Mouse (Mus musculus): Measurements from ENCODE around the gene Sfta2. TPM values are rescaled to one million over a fixed set of nuclear protein-coding genes. Genes with fewer than 3 reads are reported as not detected.

The Sfta2 gene
- polyA plus RNA-seq, 2 experiments = not detected

DNA sequence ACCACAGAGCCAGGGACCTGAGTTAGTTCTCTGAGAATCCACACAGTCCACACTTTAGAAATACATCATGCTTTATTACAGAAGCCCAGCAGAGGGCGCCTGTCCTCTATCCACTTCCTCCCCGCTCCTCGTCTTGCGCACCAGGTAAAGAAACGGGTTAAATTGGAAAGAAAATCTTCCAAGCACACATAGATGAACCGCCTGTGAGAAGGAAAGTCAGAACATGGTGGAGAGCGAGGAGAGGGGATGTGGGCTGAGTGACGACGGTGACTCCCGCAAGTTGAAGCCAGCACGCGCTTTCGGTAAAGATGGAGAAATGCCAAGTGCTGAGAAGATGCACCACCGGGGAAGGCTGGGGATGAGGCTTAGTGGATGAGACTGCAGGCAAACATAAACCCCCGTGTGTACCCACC, 34.4 kb downstream of the Sfta2 start:
- Histone ChIP-seq H3K4me3 (ENCODE audit: insufficient read depth in 1 of 2, low read depth in 2 of 2, low read length in 2 of 2) (peak overlapping the region in 1 of 2 experiments; percentile 20; a peak in 1 of 4 replicates), H3K9me3 (ENCODE audit: control insufficient read depth, low read length) (no peaks in the 10 kb centered on the region), H3K27ac (no peak overlapping the region), H3K9ac (replicated peaks) (no peak overlapping the region), H3K36me3 (replicated peaks; ENCODE audit: control insufficient read depth, insufficient read depth, low read depth) (no peaks in the 10 kb centered on the region), H3K4me2 (ENCODE audit: low read depth) (peak overlapping the region; percentile 52), H3K27me3 (ENCODE audit: control insufficient read depth, insufficient read depth, low read length) (no peaks in the 10 kb centered on the region), H3K4me1 (replicated peaks; ENCODE audit: control insufficient read depth in 2 of 2, insufficient read depth in 2 of 2, low read length in 1 of 2) (no peaks in the 10 kb centered on the region)
- TF ChIP-seq EP300 (IDR thresholded peaks at IDR 0.05; ENCODE audit: low read depth) (no peak), CTCF (IDR thresholded peaks at IDR 0.05; ENCODE audit: low read depth) (peak; percentile 80)
- DNase-seq (ENCODE audit: low read depth in 3 of 3, low spot score in 3 of 3) (peak in 2 of 3 experiments; percentile 20 to 35), ATAC-seq (ENCODE audit: insufficient read depth) (no peak)
- WGBS (ENCODE audit: insufficient replicate concordance) = 4% methylated on average over 15 of the region's 15 CpGs

- no peak overlapping the region for H3K9ac ChIP-seq (replicated peaks)
- DNase-seq (ENCODE audit: low read depth in 3 of 3, low spot score in 3 of 3) (peak in 1 of 3 experiments; percentile 9), ATAC-seq (ENCODE audit: insufficient read depth) (no peak)
- 25% methylated on average over 5 of the region's 5 CpGs for WGBS (ENCODE audit: insufficient replicate concordance)
- no peak overlapping the region for H3K27ac ChIP-seq
- no peaks in the 10 kb centered on the region for H3K9me3 ChIP-seq (ENCODE audit: control insufficient read depth, low read length)
- H3K4me3 ChIP-seq (ENCODE audit: insufficient read depth in 1 of 2, low read depth in 2 of 2, low read length in 2 of 2) = no peak overlapping the region
- no peaks in the 10 kb centered on the region for H3K4me1 ChIP-seq (replicated peaks; ENCODE audit: control insufficient read depth in 2 of 2, insufficient read depth in 2 of 2, low read length in 1 of 2)
- H3K4me2 ChIP-seq (ENCODE audit: low read depth) = no peak overlapping the region
- H3K36me3 ChIP-seq (replicated peaks; ENCODE audit: control insufficient read depth, insufficient read depth, low read depth) = no peaks in the 10 kb centered on the region
- no peak for TF ChIP-seq EP300 (IDR thresholded peaks at IDR 0.05; ENCODE audit: low read depth)
- TF ChIP-seq CTCF (IDR thresholded peaks at IDR 0.05; ENCODE audit: low read depth) = no peak
- H3K27me3 ChIP-seq (ENCODE audit: control insufficient read depth, insufficient read depth, low read length) = no peaks in the 10 kb centered on the region
Observed at GRCm38 (mm10) chr17:35636363-35636762, 35.0 kb downstream of the Sfta2 start.

- Histone ChIP-seq H3K9me3 (ENCODE audit: control insufficient read depth, low read length) (no peaks in the 10 kb centered on the region), H3K27me3 (ENCODE audit: control insufficient read depth, insufficient read depth, low read length) (no peaks in the 10 kb centered on the region), H3K36me3 (replicated peaks; ENCODE audit: control insufficient read depth, insufficient read depth, low read depth) (no peaks in the 10 kb centered on the region), H3K9ac (replicated peaks) (no peak overlapping the region), H3K4me3 (ENCODE audit: insufficient read depth in 1 of 2, low read depth in 2 of 2, low read length in 2 of 2) (no peak overlapping the region), H3K4me1 (replicated peaks; ENCODE audit: control insufficient read depth in 2 of 2, insufficient read depth in 2 of 2, low read length in 1 of 2) (no peaks in the 10 kb centered on the region), H3K4me2 (ENCODE audit: low read depth) (no peak overlapping the region), H3K27ac (no peak overlapping the region)
- DNase-seq (ENCODE audit: low read depth in 3 of 3, low spot score in 3 of 3) (peak in 2 of 3 experiments; percentile 18 to 26), ATAC-seq (ENCODE audit: insufficient read depth) (0 out of 2 replicates have a peak, but pooled peaks have one; percentile 39)
- 19% methylated on average over 14 of the region's 14 CpGs for WGBS (ENCODE audit: insufficient replicate concordance)
- TF ChIP-seq CTCF (IDR thresholded peaks at IDR 0.05; ENCODE audit: low read depth) (no peak), EP300 (IDR thresholded peaks at IDR 0.05; ENCODE audit: low read depth) (no peak)
Observed at GRCm38 (mm10) chr17:35638475-35639190, 37.3 kb downstream of the Sfta2 start.

DNA sequence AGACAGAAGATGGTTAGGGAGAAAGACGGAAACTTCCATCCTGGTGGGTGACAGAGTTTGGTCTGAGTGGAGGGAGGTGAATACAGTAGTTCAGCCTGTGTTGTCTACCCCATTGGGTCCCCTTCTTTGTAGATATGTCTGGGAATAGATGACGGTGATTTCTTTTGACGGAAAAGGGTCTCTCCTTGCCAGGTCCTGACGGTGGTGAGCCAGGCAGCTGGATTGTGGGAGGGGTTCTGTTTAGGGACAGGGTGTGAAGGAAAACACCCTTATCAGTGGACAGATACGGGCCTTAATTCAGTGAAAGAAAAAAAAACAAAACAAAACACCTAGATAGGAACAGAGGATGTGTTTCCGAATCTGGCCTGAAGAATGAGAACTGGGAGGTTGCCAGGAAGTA, 38.0 kb downstream of the Sfta2 start:
- Histone ChIP-seq H3K4me2 (ENCODE audit: low read depth) (no peak overlapping the region), H3K4me1 (replicated peaks; ENCODE audit: control insufficient read depth in 2 of 2, insufficient read depth in 2 of 2, low read length in 1 of 2) (no peaks in the 10 kb centered on the region), H3K27me3 (ENCODE audit: control insufficient read depth, insufficient read depth, low read length) (no peaks in the 10 kb centered on the region)

GRCm38 (mm10) chr17:35643609-35644236, 42.4 kb downstream of the Sfta2 start, which contains the start of gene Mucl3:
TSS of gene Mucl3 (minus strand) at chr17:35643695.
- no peak for DNase-seq (ENCODE audit: low read depth in 3 of 3, low spot score in 3 of 3)
- Histone ChIP-seq H3K36me3 (replicated peaks; ENCODE audit: control insufficient read depth, insufficient read depth, low read depth) (no peaks in the 10 kb centered on the region), H3K9ac (replicated peaks) (no peak within 1 kb of the TSS), H3K27me3 (ENCODE audit: control insufficient read depth, insufficient read depth, low read length) (no peaks in the 10 kb centered on the region), H3K9me3 (ENCODE audit: control insufficient read depth, low read length) (no peaks in the 10 kb centered on the region), H3K4me2 (ENCODE audit: low read depth) (no peak within 1 kb of the TSS), H3K4me1 (replicated peaks; ENCODE audit: control insufficient read depth in 2 of 2, insufficient read depth in 2 of 2, low read length in 1 of 2) (no peaks in the 10 kb centered on the region), H3K27ac (no peak within 1 kb of the TSS), H3K4me3 (ENCODE audit: insufficient read depth in 1 of 2, low read depth in 2 of 2, low read length in 2 of 2) (no peak within 1 kb of the TSS)
- TF ChIP-seq CTCF (IDR thresholded peaks at IDR 0.05; ENCODE audit: low read depth) (no peak), EP300 (IDR thresholded peaks at IDR 0.05; ENCODE audit: low read depth) (no peak)
- WGBS (ENCODE audit: insufficient replicate concordance) = 55% methylated on average over 13 of the region's 13 CpGs
- ATAC-seq (ENCODE audit: insufficient read depth) = no peak

More for the DNA sequence above, 38.0 kb downstream of the Sfta2 start:
- DNase-seq (ENCODE audit: low read depth in 3 of 3, low spot score in 3 of 3) = no peak
- no peak for ATAC-seq (ENCODE audit: insufficient read depth)
- Histone ChIP-seq H3K27ac (no peak overlapping the region), H3K36me3 (replicated peaks; ENCODE audit: control insufficient read depth, insufficient read depth, low read depth) (no peaks in the 10 kb centered on the region), H3K4me3 (ENCODE audit: insufficient read depth in 1 of 2, low read depth in 2 of 2, low read length in 2 of 2) (no peak overlapping the region), H3K9me3 (ENCODE audit: control insufficient read depth, low read length) (no peaks in the 10 kb centered on the region), H3K9ac (replicated peaks) (no peak overlapping the region)
- TF ChIP-seq CTCF (IDR thresholded peaks at IDR 0.05; ENCODE audit: low read depth) (no peak), EP300 (IDR thresholded peaks at IDR 0.05; ENCODE audit: low read depth) (no peak)
- 51% methylated on average over 6 of the region's 6 CpGs for WGBS (ENCODE audit: insufficient replicate concordance)

All from liver, embryonic 14.5 days (tissue).